Mouse (Mus musculus) yolk sac, embryonic 10.5 days (tissue): ENCODE measurements around the gene Tmcc1.

ENCODE experiments used
- DNase-seq: peaks from one replicate; pipeline ENCODE4 v3.0.0-alpha.2; 2017; ENCODE audit warnings: low spot score

The Tmcc1 gene

DNA sequence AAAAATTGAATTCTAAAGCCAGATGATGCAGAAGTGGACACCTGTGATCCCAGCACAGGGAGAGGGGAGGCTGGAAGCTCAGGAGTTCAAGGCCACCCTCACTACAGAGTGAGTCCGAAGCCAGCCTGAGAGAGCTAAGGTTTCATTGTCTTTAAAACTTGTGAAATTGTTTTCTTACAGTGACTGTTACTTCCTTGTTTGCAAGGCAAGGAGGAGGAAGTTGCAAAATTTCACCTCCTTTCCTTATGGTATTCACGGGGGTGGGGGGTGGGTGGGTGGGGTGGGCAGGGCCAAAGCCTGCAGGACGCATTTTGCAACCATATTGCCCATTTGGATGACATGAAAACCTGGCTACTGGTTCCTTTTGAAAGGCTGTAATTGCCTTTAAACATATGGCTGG, 179.6 kb downstream of the Tmcc1 start:
- DNase-seq, result no peak

DNA sequence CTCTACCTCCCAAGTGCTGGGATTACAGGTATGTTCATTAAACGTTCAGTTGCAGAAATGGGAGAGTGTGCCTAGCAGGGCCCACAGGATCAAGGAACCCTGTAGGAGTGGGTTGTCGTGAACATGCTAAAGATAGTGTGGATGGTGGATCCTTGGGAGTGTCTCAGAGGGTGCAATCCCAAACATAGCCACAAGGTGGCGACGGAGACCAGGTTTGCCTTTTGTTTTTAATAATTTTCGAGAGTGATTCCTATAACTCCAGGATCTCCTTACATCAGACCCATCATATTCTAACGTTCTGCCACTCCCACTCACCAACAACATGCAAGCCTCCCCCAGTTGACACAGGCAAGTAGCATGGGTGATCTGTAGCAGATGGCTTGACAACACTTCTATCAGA, 182.7 kb downstream of the Tmcc1 start:
- DNase-seq, result peak; percentile 49

DNA sequence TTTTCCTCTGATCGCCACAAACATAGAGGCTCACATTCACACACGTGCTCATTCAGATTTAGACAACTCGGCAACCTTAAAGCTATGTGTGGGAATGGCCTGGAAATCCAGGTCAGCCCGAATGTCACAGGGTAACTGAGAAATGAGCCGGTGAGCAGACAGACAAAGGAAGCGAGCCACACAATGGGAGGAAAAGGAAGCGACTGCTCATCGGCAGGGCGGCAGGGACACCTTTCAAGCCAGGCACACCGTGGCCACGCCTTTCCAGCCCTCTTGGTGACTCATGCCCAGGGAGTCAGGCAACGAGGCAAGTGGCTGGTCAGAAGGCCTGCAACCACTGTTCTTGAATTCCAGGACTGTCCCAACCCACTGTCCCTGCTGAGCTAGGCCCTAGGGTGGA, 183.9 kb downstream of the Tmcc1 start:
- no peak for DNase-seq

DNA sequence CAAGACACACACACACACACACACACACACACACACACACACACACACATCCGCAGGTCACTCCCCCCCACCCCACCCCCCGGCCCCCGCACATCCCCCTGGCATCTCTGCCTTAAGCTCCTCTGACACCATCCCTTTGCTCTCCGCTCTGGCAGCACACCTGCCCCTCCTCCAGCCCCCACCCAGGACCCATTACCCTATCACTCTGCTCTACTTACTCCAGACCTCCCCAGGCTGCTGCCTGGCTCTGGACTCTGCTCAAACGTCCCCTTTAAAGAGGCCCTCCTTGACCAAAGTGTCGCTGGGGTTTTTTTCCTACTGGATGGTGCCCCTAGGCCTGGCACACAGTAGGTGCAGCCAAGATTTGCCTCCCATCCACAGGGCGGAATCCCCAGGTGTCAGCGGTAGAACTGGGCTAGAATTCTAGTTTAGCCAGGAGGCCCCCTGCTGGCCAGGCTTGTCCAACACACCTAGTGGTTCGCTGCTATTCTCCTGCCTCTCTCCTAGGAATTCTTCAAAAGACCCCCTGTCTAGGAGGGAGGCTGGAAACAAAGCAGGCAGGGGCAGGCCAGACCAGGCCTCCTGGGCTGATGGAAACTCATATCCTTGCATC, 185.6 kb downstream of the Tmcc1 start:
- DNase-seq, result peak; percentile 59

DNA sequence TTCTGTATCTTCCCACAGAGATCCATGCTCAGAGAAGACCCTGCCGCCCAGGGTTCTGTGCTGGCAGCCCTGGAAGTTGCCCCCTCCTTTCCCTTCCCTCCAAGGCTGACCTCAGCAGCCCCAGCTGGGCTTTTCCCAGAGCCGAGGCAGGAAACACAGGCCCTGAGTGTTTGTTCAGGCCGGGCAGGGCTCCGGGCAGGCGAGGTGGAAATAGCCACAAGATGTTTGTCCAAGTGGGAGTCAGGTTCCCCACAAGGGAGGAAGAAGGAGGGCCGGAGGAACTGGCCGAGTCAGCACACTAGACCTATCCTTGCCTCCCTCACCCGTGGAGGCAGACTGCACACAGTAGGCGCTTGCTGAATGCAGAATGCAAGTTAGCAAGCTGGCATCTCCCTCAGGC, 186.6 kb downstream of the Tmcc1 start:
- peak; percentile 45 for DNase-seq

DNA sequence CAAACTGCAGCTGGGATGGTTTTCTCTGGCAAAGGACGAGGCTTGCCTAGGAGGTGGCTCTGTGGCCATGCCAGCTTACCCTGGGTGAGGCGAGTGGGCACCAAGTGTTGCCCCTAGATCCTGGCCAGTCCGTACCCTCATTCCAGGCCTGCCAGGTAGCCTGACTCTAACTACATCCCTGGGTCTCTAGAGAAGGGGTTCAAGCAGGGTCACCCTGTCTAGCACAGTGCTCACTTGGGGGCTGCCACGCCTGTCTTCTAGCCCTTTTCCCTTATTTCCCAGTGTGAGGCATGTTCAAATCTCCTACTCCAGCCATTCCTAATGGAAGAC, 187.4 kb downstream of the Tmcc1 start:
- no peak for DNase-seq

DNA sequence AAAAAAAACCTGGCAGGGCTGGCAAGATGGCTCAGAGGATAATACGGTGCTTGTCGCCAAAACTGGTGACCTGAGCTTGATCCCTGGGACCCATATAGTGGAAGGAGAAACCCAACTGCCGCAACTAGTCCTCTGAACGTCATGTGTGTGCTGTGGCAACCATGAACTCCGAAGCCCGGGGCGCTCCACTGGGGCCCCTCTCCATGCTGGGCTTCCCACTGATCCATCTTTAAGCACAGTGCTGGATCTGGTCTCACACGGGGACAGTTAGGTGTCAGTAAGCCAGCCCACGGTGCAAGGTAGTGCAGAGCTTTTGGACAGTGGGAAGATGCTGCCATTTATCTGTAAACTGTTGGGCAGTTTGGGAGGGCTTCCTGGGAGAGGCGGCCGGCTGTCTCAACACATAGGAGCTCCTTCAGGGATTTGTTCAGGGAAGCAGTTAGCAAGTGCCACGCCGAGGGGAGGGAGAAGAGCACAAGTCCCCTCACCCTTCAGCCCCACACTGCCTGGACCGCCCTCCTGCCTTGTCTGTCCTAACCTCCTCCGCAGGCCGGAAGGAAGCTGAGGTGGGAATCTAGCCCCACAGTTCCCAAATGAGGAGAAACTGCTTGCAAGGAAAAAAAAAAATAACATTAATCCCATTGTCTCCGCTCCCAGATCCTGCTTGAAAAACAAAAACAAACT, 187.9 kb downstream of the Tmcc1 start:
- no peak for DNase-seq

DNA sequence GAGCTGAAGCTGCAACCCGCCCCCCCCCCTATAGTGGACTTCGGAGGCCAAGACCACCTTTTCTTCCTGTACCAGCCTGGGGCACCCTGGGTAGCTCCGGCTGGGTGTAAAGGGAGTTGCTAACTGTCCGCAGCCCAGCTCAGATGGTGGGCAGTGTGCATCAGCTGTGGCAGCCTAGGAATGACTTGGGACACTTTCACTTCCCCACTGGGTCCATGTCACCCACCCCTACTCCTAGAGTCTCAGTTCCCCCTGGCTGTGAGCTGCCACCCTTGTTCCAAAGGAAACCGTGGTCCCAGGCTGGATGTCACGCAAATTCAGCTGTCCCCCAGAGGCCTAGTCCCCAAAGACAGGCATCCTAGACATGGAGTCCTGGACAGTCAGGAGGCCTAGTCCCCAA, 188.6 kb downstream of the Tmcc1 start:
- no peak for DNase-seq

DNA sequence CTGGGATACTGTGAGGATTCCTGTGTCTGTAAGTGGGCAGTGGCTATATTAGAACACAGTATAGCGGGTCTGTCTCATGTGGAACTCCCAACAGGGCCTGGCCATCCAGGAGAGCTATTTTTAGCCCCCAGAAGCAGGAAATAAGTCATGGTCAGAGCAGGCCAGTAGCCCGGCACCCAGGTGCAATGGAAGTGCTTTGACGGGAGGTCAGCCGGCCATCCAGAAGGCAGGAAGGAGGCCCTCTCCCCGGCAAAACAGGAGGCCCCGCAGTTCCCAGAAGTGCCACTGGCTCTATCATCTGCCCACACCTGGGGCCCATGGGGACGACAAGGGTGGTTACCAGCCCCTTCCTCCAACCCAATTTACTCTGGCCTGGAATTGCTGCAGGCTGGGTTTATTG, 189.2 kb downstream of the Tmcc1 start:
- no peak for DNase-seq

DNA sequence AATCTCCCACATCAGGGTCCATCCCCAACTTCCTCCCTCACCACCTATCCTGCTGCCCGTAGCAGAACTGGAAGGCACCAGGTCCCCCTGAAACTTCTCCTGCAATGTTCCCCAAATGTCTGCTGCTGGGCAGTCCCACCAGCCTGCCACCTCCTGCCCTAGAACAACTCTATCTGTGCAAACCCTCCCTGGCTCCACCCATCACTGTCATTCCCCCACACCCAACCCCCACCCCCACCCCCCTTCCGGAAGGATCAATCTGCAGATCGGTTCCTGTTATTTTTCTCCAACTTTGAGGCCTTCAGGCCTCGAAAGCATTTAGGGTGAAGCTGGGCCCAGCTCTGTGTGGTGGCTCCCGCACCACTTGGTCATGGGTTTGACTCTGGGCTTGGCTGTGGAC, 189.8 kb downstream of the Tmcc1 start:
- no peak for DNase-seq

DNA sequence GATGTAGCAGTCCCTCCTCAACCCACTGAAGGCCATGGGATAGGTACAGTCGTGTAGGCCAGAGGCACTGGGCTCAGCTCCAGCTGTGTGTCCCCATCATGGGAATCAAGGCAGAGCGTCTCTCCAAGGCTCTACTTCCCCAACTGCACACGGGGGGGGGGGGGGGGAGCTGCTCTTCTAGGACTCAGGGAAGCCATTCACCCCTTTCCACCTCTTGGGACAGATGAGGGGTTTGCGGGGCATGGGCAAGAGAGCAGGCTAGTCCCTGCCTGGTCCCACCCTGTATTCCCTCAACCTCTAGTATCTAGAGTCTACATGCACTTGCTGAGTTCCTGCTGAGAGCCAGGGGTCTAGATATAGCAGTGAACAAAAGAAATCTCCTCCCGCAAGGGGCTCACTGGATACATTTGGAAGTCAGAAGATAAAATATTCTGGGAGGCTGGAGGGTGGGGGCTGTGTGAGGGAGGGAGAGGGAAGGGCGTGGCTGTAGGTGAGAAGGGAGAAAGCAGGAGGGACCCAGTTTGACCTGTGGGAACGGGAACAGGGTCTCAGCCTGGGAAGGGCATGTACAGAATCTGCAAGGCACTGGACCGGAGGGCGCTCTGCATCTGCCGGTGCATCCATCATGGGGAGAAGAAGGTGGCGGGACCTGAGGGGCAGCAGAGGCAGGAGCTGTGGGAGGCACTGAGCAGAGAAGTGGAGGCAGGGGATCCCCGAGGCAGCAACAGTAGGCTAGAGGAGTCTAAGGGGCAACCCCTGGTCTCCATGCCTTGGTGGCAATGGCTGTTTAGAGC, 190.8 kb downstream of the Tmcc1 start:
- no peak for DNase-seq

DNA sequence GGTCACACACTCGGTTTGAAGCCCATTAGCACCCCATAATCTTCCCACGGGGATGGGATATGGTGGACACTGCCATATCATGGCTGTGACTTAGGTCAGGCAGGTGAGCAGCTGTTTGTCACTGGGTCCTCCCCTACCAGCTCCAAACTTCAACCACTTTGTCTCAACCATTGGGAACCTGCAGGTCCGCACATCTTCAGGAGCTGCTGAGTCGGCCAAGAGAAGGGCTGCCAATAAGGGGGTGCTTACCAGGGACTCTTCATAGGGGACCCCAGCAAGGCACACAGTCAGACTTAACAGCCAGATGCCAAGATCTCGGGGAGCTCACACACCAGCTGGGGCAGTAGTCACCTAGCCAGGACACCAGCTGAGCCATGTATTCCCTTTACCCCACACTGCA, 192.4 kb downstream of the Tmcc1 start:
- no peak for DNase-seq

DNA sequence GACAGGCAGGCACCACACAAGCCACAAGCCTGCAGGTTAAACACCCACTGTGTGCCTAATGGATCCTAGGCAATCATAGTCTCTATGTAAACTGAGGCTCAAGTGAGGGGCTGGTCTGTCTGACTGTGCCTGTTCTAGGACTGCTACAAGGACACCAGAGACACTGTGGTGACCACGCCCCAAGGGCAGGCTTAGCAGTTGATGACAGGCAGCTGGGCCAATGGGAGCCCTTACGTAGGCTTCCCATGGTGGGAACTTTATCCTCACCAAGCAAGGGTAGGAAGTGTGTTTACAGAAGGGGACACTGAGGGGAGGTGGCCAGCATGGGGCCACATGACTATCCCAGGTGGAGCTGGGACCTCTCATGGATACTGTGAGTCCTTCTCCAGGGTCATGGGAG, 194.1 kb downstream of the Tmcc1 start:
- DNase-seq, result no peak

DNA sequence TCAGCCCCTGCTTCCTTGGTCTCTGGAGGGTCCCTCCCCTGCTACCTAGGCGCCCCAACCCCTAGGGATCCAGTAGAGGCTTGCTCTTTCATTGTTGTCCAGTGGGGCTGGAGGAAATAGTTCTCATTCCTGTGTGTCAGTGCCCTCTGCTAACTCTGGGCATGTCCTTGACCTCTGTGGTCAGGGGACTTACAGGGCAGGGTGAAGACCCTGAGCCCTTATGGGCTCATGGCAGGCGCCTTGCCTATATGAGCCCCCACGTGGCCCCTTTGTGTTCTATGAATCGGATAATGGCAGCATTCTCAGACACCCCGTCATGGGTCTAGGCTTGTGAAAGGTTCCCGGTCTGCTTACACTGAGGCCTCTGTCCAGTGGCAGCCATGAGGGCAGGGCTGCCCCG, 194.5 kb downstream of the Tmcc1 start:
- DNase-seq, result no peak

DNA sequence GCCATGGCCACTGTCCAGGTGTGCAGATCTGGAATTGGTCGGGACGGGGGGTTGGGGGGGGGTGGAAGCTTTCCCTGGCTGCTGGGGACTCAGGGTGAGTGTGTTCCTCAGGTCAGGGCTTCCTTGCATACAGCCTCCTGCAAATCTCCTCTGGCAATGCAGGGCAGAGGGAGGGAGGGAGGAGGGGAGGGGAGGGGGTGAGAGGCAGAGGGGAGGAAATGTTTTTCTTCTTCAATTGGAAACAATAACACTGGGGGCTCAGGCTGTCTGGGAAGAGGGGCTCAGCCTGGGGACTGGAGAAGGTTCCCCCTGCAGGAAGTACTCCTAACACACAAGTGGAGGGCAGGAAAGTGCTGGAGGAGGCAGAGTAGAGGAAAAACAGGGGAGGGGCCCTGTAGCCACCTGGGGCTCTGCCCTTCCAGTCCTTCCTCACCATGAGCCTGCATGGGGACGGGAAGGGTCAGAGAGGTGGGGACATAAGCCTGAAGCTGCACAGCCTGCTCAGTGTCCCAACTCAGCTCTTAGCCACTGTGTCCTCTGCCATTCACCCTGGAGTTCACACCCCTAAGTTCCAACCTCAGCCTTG, 195.5 kb downstream of the Tmcc1 start:
- DNase-seq, result no peak

DNA sequence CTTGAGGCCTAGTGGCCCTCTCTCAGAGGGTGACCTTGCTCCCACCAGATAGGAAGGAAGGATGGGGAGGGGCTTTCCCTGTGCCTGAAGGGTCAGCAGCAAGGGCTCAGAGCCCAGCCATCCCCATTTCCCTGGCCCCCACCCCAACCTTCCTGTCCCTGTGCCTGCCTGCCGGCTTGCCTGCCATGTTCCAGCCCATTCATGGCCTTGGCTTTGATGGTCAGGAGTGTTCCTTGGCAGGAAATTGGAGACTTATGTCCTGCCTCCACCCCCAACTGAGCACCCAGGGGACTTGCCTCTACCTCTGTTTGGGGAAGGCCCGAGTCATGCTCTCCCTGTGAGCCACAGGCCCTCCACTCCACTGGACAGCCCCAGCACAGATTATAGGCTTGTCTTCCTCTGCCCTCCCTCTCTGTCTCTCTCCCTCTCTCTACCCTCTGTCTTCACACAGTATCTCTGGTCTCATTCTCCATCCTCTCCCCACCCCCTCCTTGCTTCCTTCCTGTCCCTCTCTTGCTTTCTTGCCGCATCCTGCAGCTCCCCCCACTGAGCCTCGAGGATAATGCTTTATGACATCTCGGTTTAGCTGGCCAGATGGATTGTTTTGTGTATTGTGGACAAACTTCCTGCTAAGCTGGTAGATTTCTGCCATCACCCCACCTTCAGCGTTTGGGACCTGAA, 197.0 kb downstream of the Tmcc1 start:
- peak; percentile 45 for DNase-seq

DNA sequence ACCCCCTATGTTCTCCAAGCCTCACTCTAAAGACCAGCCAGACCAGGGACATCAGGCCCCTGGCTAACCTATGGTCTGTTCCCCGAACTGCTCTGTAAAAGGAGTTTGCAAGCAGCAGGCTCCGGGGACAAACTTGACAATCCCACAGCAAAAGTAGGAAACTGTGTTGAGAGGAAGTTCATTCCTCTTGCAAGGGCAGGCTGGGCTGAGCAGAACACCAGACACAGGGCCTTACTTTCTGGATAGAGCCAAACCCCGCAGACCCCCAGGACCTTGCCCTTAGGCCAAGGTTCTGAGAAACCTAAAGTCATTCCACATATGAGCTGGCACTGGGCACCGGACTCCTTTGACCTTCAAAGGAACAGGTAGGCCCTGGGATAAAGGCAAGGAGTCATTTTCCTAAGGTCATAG, 197.8 kb downstream of the Tmcc1 start:
- DNase-seq, result no peak

DNA sequence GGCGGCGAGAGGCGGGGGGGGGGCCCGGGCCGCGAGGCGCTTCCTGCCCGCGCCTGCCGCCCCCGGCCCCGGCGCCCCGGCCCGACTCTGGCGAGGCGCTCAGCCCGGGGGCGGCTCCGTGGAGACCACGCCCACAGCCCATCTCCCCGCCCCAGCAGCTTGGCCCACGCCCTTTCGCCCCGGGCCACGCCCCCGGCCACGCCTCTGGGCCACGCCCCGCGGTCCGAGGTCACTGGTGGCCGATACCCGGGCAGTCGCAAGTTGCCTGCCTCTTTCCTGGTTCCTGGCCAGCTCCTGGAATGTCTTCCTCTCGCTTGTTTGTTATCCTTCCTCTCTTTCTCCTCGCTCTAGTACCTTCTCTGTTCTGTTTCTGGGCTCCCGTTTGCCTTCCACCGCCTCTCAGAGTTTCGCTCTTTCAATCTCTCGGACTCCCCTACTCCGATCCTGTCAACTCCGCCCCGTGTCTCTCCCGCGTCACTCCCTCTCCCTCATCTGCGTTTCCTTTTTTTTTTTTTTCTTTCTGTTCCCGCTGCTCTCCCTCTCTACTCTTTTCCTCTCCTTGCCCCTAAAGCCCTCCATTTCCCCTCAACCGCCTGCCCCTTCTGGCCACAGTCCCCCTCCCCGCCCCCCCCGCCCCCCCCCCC, 198.3 kb downstream of the Tmcc1 start, which contains the start of gene Plxnd1:
Gene Plxnd1 (minus strand): TSS at position 129 of the 644 bp plus-strand sequence.
- peak; percentile 90 for DNase-seq

DNA sequence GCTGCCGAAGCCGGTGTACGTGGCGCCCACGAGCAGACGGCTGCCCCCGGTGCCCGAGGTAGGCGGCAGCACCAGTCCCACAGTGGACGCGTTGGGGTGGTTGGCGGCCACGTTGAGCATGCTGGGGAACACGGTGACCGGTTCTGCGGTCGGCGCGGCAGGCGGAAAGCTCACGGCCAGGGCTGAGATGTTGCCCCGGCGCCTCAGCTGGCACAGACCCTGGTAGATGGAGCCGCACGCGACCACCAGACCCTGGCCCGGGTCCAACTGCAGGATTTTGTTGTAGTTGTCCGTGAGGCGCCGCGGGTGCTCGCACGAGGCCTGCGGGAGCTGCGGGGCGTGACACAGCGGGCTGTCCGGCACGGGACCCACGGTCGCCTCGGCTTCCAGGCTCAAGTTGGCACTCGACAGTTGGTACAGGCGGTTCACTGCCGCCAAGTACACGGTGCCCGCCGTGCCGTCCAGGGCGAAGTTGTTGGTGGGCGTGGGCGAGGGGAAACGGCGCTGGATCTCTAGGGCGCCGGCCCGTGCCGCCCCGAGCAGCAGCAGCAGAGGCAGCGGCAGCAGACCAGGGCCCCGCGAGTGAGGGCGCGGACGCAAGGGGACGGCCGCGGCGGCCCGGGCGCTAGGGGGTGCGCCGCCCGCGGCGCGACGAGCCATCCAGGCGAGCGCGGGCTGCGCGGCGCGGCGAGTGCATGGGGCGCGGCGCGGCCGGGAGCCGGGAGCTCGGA, 199.0 kb downstream of the Tmcc1 start:
- DNase-seq, result no peak

DNA sequence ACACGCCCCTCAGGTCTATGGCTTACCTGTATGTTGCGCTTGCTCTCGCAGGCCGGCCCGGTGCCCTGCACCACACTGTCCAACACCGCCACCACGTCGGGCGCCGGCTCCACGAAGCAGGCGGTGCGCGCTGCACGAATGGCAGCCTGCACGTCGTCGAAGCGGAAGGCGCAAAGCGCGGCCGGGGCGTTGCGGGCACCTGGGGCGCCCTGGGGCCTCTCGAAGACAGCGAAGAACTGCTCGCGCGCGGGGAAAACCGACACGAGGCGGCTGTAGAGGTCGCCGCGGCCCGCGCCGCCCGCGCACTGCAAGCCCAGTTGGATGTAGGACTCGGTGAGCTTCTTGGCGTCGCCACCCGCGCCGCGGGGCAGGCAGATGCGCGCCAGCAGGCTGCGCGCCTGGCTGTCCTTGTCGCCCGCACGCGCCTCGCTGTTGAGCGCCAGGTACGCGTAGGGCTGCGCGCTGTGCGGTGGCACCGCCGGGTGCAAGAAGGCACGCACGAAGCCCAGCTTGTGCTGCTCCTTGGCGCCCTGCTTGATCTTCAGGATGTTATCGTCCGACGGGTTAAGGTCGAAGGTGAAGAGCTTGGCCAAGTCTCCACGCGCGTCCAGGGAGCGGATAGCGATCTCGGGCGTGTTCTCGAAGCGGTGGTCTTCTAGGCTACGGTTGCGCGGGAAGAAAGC, 199.7 kb downstream of the Tmcc1 start:
- no peak for DNase-seq

DNA sequence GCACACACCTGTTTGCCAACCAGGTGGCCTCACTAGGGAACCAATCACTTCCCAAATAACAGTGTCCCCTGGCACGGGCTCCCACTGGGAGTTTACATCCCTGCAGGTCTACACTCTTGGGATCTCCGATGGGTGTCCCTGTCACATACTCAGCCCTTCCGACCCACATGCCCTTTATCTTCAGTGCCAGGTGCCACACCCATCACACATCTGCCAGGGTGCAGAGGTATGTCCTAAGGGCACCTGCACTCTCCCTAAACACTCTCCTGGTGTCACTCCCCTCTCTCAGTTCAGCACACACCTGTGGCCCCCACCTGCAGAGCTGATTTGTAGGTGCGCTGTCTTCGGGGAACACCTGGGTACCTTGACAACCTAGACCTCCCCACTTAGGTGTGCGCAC, 200.3 kb downstream of the Tmcc1 start:
- no peak for DNase-seq
